Mouse (Mus musculus) thymus, postnatal 14 days (tissue): ENCODE results near the gene Lmod2.

ENCODE experiments used
- DNase-seq: peaks from one replicate; pipeline ENCODE4 v3.0.0; 2021

Lmod2 gene

GRCm38 (mm10) chr6:24645346-24646053, 47.9 kb downstream of the Lmod2 start:
- DNase-seq = no peak

DNA sequence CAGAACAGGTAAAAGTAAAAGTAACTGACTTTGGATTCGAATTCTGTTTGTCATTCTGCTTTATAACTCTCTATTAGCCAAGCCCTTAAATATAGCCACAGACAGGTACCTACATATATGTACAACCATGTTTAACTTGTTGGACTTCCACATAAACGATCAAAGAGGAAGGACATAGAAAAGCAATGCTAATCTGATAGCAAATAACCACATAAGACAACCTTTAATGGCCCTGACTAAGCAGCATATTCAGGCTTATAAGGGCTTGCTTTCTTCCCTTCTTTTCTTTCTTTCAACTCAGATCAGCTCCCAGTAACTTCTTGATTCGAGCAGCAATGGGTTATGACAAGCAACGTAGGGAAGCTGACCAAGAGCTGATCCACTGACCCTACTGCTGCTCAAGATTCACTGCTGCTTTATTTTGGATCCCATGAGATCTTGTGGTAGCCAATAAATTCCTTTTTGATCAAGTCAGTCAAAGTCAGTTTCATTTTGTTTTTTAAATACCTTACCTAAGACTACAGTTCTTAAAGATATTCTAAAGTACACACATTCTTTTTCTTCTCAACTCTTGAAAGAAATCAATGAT, 49.6 kb downstream of the Lmod2 start:
- no peak for DNase-seq

DNA sequence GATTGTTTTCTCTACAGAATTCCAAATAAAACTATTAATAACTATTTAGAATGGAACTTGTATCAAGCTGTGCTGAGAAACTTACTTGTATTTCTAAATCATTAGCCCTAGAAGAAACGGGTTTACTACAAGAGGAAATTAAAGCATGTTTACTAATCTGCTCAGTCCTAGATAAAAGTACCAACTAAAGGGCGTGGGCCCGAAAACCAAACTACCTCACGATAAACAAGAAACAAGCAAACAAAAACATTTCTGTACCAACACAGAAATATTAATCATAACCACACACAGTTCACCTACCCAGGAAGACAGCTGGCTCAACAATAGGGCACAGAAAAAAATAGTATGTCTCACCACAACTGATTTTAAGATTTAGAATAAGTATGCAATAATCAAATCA, 50.8 kb downstream of the Lmod2 start:
- DNase-seq = no peak

DNA sequence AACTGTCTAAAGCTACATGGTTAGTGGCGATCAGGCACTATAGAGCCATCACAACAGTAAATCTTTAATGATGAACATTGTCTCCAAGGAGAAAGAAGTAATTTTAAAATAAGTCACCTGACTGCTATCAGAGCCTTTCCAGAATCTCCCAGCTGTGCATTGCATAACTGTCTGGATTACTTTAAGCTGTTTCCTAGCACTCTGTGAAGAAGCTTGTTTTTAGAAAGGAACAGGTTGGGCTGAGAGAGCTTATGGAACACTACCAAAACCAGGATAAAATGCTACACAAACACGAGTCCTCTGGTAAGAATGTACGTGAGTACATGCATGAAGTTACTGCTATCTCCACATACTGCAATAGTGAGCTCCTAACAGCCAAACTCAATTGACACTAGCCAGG, 53.2 kb downstream of the Lmod2 start:
- no peak for DNase-seq

DNA sequence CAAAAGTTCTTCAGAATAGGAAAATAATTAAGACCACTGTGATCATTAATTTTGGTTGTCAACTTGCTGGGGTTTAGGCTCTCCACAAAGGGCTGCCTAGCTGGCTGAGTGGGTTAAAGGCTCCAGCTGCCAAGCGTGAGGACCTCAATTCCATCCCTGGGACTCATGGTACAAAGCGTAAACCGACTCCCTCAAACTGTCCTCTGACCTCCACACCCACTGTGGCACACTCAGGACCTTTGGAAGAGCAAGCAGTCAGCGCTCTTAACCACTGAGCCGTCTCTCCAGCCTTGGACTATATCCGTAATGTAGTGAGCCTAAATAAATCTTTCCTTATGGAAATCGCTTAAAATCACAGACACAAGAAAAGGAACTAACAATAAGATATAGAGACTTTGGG, 54.0 kb downstream of the Lmod2 start:
- DNase-seq = no peak
